Mouse (Mus musculus) spleen, adult 2 months (tissue): ENCODE results near the gene Rnf26. TPM values are rescaled to one million over a fixed set of nuclear protein-coding genes. Genes with fewer than 3 reads are reported as not detected.

Experiments
- DNase-seq, 2 experiments: peaks; one replicate each; pipeline versions ENCODE4 v3.0.0 to v3.0.0-alpha.2; 2012 to 2021; ENCODE audit warnings: low spot score in 2 of 2, low read depth in 1 of 2
- H3K27ac ChIP-seq: fragments of 200-500 bp; 2 replicates; pipeline ENCODE4 v1.5.1; 2012; ENCODE audit warnings: low read length, inconsistent platforms; ENCODE audit not compliant: insufficient read depth
- H3K27me3 ChIP-seq: fragments of 200-500 bp; 2 replicates; pipeline ENCODE4 v1.6.1; 2012; ENCODE audit warnings: mild to moderate bottlenecking, moderate library complexity, low read length, inconsistent platforms; ENCODE audit not compliant: control insufficient read depth, insufficient read depth
- H3K36me3 ChIP-seq: fragments of 200-500 bp; 2 replicates; pipeline ENCODE4 v1.6.1; 2012; ENCODE audit warnings: mild to moderate bottlenecking, low read length, inconsistent platforms; ENCODE audit not compliant: control insufficient read depth, insufficient read depth
- H3K4me1 ChIP-seq: fragments of 200-500 bp; 2 replicates; pipeline ENCODE4 v1.6.1; 2011; ENCODE audit warnings: inconsistent platforms; ENCODE audit not compliant: control insufficient read depth, insufficient read depth, insufficient read length
- H3K4me3 ChIP-seq: fragments of 200-500 bp; 2 replicates; pipeline ENCODE4 v1.5.1; 2011; ENCODE audit warnings: mild to moderate bottlenecking, inconsistent platforms; ENCODE audit not compliant: insufficient read depth, insufficient read length; ENCODE audit errors: extremely low read depth
- CTCF ChIP-seq: fragments of 200-500 bp; IDR thresholded peaks from 2 replicates; pipeline ENCODE4 v1.5.1; 2011; ENCODE audit warnings: mild to moderate bottlenecking, inconsistent platforms; ENCODE audit not compliant: insufficient read depth, insufficient read length, insufficient replicate concordance; ENCODE audit errors: extremely low read depth
- POLR2A ChIP-seq: fragments of 200-500 bp; IDR thresholded peaks from 2 replicates; pipeline ENCODE4 v1.6.1; 2011; ENCODE audit warnings: low read depth, low read length, inconsistent platforms
- WGBS: fragments of 180-500 bp; shearing (Covaris S2); methylation state at CpG from one replicate; pipeline ENCODE4 v1.1.7; 2018; 5-methylcytosine and 5-hydroxymethylcytosine counted together
- polyA plus RNA-seq: library from polyadenylated mRNA; depleted of rRNA; stranded (reverse); fragments of >200 nt; gene quantifications from 2 replicates; pipeline ENCODE4 v1.2.3, GENCODE M21; 2012

Rnf26 gene
- polyA plus RNA-seq, 1 experiment = 21.3 TPM

GRCm38 (mm10) chr9:44105781-44106180 is 7.5 kb downstream of the Rnf26 start:
- WGBS = 82% methylated on average over 10 of the region's 10 CpGs
- H3K27ac ChIP-seq = no peak overlapping the region
- no peak overlapping the region for H3K4me3 ChIP-seq
- H3K4me1 ChIP-seq = no peaks in the 10 kb centered on the region; the same call in 1 of the 2 replicates
- DNase-seq = no peak
- TF ChIP-seq CTCF (no peak), POLR2A (no peak)
- no peaks in the 10 kb centered on the region for H3K27me3 ChIP-seq
- H3K36me3 ChIP-seq = no peaks in the 10 kb centered on the region; the same call in 1 of the 2 replicates

DNA sequence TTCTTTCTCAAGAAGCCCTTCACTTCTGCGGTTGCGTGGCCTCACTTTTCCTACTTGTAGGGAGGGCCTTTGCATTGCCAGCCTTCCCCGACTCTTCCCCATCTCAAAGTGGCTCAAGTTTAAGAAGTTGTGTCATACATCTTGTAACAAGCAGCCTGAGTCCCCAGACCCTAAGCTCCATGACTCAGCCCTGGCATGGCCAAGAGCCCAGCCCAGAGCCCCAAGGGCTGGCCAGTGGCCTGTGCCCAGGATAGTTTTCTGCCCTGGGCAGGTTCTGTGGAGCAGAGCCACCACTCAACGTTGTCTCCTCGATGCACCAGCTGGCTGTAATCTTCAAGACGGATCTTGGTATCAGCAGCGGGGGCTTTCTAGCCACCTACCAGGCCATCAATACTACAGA is 8.4 kb downstream of the Rnf26 start:
- no peak overlapping the region for H3K27ac ChIP-seq
- TF ChIP-seq CTCF (no peak), POLR2A (no peak)
- WGBS = 91% methylated on average over 7 of the region's 7 CpGs

GRCm38 (mm10) chr9:44101490-44101889 is 11.8 kb downstream of the Rnf26 start, which contains the start of gene Mfrp:
Gene Mfrp (plus strand): TSS chr9:44101729.
- DNase-seq = no peak
- Histone ChIP-seq H3K27me3 (no peaks in the 10 kb centered on the region), H3K27ac (no peak within 1 kb of the TSS), H3K4me3 (no peak within 1 kb of the TSS), H3K36me3 (no peaks in the 10 kb centered on the region), H3K4me1 (no peaks in the 10 kb centered on the region)
- TF ChIP-seq POLR2A (no peak), CTCF (no peak)
- WGBS = 95% methylated on average over 9 of the region's 9 CpGs

More for the DNA sequence above, 8.4 kb downstream of the Rnf26 start:
- Histone ChIP-seq H3K4me3 (no peak overlapping the region), H3K4me1 (no peaks in the 10 kb centered on the region; the same call in 1 of the 2 replicates), H3K27me3 (no peaks in the 10 kb centered on the region), H3K36me3 (no peaks in the 10 kb centered on the region; the same call in 1 of the 2 replicates)
- no peak for DNase-seq

DNA sequence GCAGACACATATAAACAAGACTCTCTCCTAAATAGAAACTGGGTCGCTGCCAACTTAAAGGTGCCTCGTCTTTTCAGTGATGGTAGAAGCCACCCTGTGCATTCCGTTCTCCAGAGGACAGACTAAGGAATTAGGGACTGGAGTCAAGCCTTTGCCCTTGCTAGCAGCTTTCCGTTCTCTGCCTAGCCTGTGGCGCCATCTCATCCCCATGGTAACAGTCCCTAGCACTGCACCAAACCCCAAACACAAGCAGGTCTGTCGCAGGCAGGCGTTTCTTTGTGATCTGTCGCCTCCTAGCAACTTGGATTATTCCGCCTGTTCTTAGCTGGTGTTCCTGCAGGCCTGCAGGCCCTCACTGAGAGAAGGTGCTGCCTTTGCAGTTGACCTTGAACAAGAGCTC is 16.8 kb downstream of the Rnf26 start:
- no peak for DNase-seq
- WGBS = 84% methylated on average over 9 of the region's 9 CpGs

DNA sequence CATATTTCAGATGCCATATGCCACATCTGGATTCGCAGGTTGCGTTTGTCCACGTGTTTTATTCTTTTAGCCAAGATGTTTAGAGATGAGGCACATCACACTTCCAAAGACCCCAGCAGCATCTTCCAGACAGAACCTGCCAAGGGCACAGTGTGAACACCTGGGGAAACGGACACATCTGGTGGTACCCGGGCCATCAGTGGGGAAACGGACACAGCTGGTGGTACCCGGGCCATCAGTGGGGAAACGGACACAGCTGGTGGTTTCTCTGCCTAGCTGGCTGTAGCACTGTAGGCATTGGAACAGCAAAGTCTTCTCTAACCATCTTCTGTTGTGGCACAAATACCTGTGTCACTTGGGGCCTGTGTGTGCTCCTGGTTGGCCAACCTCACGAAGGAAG is 17.5 kb downstream of the Rnf26 start:
- no peak for DNase-seq
- Histone ChIP-seq H3K4me3 (no peak overlapping the region), H3K27ac (no peak overlapping the region), H3K4me1 (peaks cover 8% of the 10 kb centered on the region; the same call in 1 of the 2 replicates), H3K27me3 (no peaks in the 10 kb centered on the region), H3K36me3 (no peaks in the 10 kb centered on the region)
- 81% methylated on average over 9 of the region's 9 CpGs for WGBS
- no peak for TF ChIP-seq CTCF
- TF ChIP-seq POLR2A = no peak

More for the DNA sequence above, 16.8 kb downstream of the Rnf26 start:
- H3K36me3 ChIP-seq = no peaks in the 10 kb centered on the region
- no peaks in the 10 kb centered on the region for H3K27me3 ChIP-seq
- H3K27ac ChIP-seq = no peak overlapping the region
- TF ChIP-seq CTCF = no peak
- no peak for TF ChIP-seq POLR2A
- H3K4me1 ChIP-seq = peaks cover 8% of the 10 kb centered on the region; the same call in 1 of the 2 replicates
- H3K4me3 ChIP-seq = no peak overlapping the region

- TF ChIP-seq CTCF (no peak), POLR2A (no peak)
- Histone ChIP-seq H3K27me3 (no peaks in the 10 kb centered on the region), H3K27ac (no peak overlapping the region), H3K4me3 (no peak overlapping the region), H3K4me1 (peaks cover 8% of the 10 kb centered on the region; the same call in 1 of the 2 replicates), H3K36me3 (no peaks in the 10 kb centered on the region)
- no peak for DNase-seq
- 37% methylated on average over 3 of the region's 3 CpGs for WGBS
Observed at GRCm38 (mm10) chr9:44094737-44095136, 18.6 kb downstream of the Rnf26 start.

DNA sequence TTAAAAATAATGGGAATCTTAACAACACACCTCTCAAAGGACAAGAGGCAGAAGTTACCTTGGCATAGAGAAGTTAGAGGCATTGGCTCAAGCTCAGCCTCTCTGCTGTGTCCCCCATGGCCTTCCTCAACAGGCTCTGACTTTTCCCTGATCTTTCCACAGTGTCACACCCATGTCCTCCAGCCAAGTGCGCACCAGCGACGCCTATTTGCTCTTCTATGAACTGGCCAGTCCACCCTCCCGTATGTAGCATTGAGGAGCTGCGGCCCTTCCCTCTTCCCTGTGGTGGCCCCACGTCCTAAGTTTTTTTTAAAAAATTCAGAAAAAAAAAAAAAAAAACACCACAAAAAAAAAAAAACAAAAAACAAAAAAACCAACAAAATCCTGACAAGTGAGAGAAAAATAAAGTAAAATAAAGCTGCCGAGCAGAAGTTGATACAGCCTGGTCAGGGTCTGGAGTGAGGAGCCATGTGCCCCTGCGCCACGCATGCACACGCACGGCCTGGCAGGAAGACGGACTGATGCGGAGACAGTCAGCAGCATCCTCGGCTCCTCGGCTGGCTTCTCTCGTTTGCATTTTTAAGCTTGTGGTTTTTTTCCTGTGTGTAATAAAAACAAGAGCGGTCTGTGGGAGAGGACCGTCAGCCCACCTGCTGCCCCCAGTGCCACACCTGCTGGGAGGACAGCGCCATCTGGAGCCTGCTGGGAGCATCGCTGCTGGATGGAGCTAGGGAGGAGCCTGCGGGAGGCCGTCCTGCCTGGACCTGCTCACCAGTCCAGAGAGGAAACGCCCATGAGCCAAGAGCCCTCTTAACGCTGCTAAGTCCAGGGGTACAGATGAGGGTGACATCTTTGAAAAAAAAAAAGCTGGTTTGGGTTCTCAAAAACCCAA is 19.5 kb downstream of the Rnf26 start:
- WGBS = 34% methylated on average over 24 of the region's 24 CpGs
- peak; percentile 50 to 71 for DNase-seq
- TF ChIP-seq POLR2A = no peak
- peak; percentile 89 for TF ChIP-seq CTCF
- H3K27ac ChIP-seq = no peak overlapping the region
- H3K4me1 ChIP-seq = peaks cover 13% of the 10 kb centered on the region; the same call in 1 of the 2 replicates
- no peaks in the 10 kb centered on the region for H3K36me3 ChIP-seq
- H3K4me3 ChIP-seq = no peak overlapping the region
- H3K27me3 ChIP-seq = no peaks in the 10 kb centered on the region
